Mouse (Mus musculus): Measurements from ENCODE around the gene Nck1. TPM values are rescaled to one million over a fixed set of nuclear protein-coding genes. Genes with fewer than 3 reads are reported as not detected.

The Nck1 gene
- total and polyA plus RNA-seq, 3 experiments, result 16.7 to 27.4 (median 25.2) TPM

GRCm38 (mm10) chr9:100590462-100590861, 44.5 kb upstream of the Nck1 start:
- no peak overlapping the region for H3K4me2 ChIP-seq (ENCODE audit: insufficient read depth, low read depth, poor library complexity, severe bottlenecking)
- no peaks in the 10 kb centered on the region for H3K9me3 ChIP-seq (replicated peaks; ENCODE audit: low read length)
- TF ChIP-seq NELFE (IDR thresholded peaks at IDR 0.05; ENCODE audit: low read depth, low read length), result no peak
- TF ChIP-seq JUN (IDR thresholded peaks at IDR 0.05; ENCODE audit: insufficient read depth, low read depth, low read length), result no peak
- TF ChIP-seq E2F4 (IDR thresholded peaks at IDR 0.05; ENCODE audit: insufficient replicate concordance, low read depth, low read length), result no peak
- TF ChIP-seq ZNF384 (IDR thresholded peaks at IDR 0.05; ENCODE audit: low read depth, low read length), result no peak
- no peak for TF ChIP-seq IRF4 (IDR thresholded peaks at IDR 0.05; ENCODE audit: low read depth, low read length)
- no peak for TF ChIP-seq RCOR1 (conservative IDR thresholded peaks at IDR 0.05; ENCODE audit: low read depth, low read length)
- no peak for TF ChIP-seq GABPA (IDR thresholded peaks at IDR 0.05; ENCODE audit: insufficient replicate concordance, low read depth, low read length)
- TF ChIP-seq ZKSCAN1 (IDR thresholded peaks at IDR 0.05; ENCODE audit: borderline replicate concordance, low read depth, low read length), result no peak
- no peak for TF ChIP-seq UBTF (IDR thresholded peaks at IDR 0.05; ENCODE audit: low read depth, low read length)
- TF ChIP-seq USF1 (IDR thresholded peaks at IDR 0.05; ENCODE audit: low read depth, low read length), result no peak
- TF ChIP-seq TCF12 (IDR thresholded peaks at IDR 0.05; ENCODE audit: low read depth, low read length), result no peak
- TF ChIP-seq SMC3 (IDR thresholded peaks at IDR 0.05; ENCODE audit: low read depth, low read length), result no peak
- TF ChIP-seq USF2 (conservative IDR thresholded peaks at IDR 0.05; ENCODE audit: low read depth, low read length), result no peak
- no peak for TF ChIP-seq JUND (conservative IDR thresholded peaks at IDR 0.05; ENCODE audit: low read depth, low read length)
- no peak for TF ChIP-seq POLR2A (IDR thresholded peaks at IDR 0.05; ENCODE audit: low read depth, low read length)
- TF ChIP-seq ZMIZ1 (IDR thresholded peaks at IDR 0.05; ENCODE audit: low read depth, low read length), result no peak
- no peak overlapping the region for H3K27ac ChIP-seq (ENCODE audit: insufficient read depth, low read depth)
- H3K27me3 ChIP-seq (replicated peaks), result no peaks in the 10 kb centered on the region
- H3K36me3 ChIP-seq (replicated peaks in 1 of 2; ENCODE audit: control insufficient read depth in 1 of 2, insufficient read depth in 1 of 2, low read length in 1 of 2), result no peaks in the 10 kb centered on the region
- no peak overlapping the region for H3K9ac ChIP-seq (ENCODE audit: insufficient read depth, low read depth)
- DNase-seq (ENCODE audit: extremely low read depth), result no peak
- dilution Hi-C loops (cut with MboI; ENCODE audit: extremely low pct_ligation_motif_present, extremely low pct_unique_long_range_greater_than_20kb, low sequenced_read_pairs) (no loop called here), in situ Hi-C loops (cut with MboI; ENCODE audit: low pct_ligation_motif_present, low pct_unique_long_range_greater_than_20kb, low sequenced_read_pairs) (no loop called here)
- H3K4me1 ChIP-seq (ENCODE audit: control insufficient read depth in 1 of 2, insufficient read depth in 2 of 2), result no peaks in the 10 kb centered on the region
- no peak overlapping the region for H3K4me3 ChIP-seq (replicated peaks in 1 of 3; ENCODE audit: low read depth in 2 of 3, low read length in 2 of 3, poor library complexity in 1 of 3)
- H3K79me2 ChIP-seq (replicated peaks; ENCODE audit: control insufficient read depth, extremely low read depth, insufficient read depth, poor library complexity, severe bottlenecking), result no peaks in the 10 kb centered on the region

- no peak overlapping the region for H3K27ac ChIP-seq (ENCODE audit: insufficient read depth, low read depth)
- H3K27me3 ChIP-seq (replicated peaks), result no peaks in the 10 kb centered on the region
- DNase-seq (ENCODE audit: extremely low read depth), result no peak
- H3K36me3 ChIP-seq (replicated peaks in 1 of 2; ENCODE audit: control insufficient read depth in 1 of 2, insufficient read depth in 1 of 2, low read length in 1 of 2), result no peaks in the 10 kb centered on the region
- in situ Hi-C loops (cut with MboI; ENCODE audit: low pct_ligation_motif_present, low pct_unique_long_range_greater_than_20kb, low sequenced_read_pairs), result no loop called here
- H3K79me2 ChIP-seq (replicated peaks; ENCODE audit: control insufficient read depth, extremely low read depth, insufficient read depth, poor library complexity, severe bottlenecking), result no peaks in the 10 kb centered on the region
- no peak overlapping the region for H3K4me2 ChIP-seq (ENCODE audit: insufficient read depth, low read depth, poor library complexity, severe bottlenecking)
- no peaks in the 10 kb centered on the region for H3K9me3 ChIP-seq (replicated peaks; ENCODE audit: low read length)
- dilution Hi-C loops (cut with MboI; ENCODE audit: extremely low pct_ligation_motif_present, extremely low pct_unique_long_range_greater_than_20kb, low sequenced_read_pairs), result no loop called here
- no peak for TF ChIP-seq CHD2 (IDR thresholded peaks at IDR 0.05; ENCODE audit: low read length)
- no peak for TF ChIP-seq TBP (conservative IDR thresholded peaks at IDR 0.05; ENCODE audit: low read depth, low read length)
- TF ChIP-seq MEF2A (IDR thresholded peaks at IDR 0.05; ENCODE audit: borderline replicate concordance, low read depth, low read length), result no peak
- no peak for TF ChIP-seq MYC (IDR thresholded peaks at IDR 0.05; ENCODE audit: low read depth, low read length)
- TF ChIP-seq POLR2A (IDR thresholded peaks at IDR 0.05; ENCODE audit: low read depth, low read length), result no peak
- no peak overlapping the region for H3K9ac ChIP-seq (ENCODE audit: insufficient read depth, low read depth)
- H3K4me1 ChIP-seq (ENCODE audit: control insufficient read depth in 1 of 2, insufficient read depth in 2 of 2), result 0 out of 4 replicates have a peak, but pooled peaks cover 0 to 3% of the 10 kb centered on the region in 2 experiments
- no peak overlapping the region for H3K4me3 ChIP-seq (replicated peaks in 1 of 3; ENCODE audit: low read depth in 2 of 3, low read length in 2 of 3, poor library complexity in 1 of 3)
Observed at GRCm38 (mm10) chr9:100584031-100584430, 38.1 kb upstream of the Nck1 start.
